Mouse (Mus musculus) heart, embryonic 13.5 days (tissue): Measurements from ENCODE around the gene Nrgn. TPM values are rescaled to one million over a fixed set of nuclear protein-coding genes. Genes with fewer than 3 reads are reported as not detected.

Experiments used
- ATAC-seq: fragments of 200-750 bp; cut with Nextera tagmentation; 2 replicates; pipeline ENCODE4 v1.8.0; 2017; ENCODE audit warnings: moderate TSS enrichment; ENCODE audit not compliant: insufficient number of reproducible peaks, low FRiP score, low TSS enrichment; ENCODE audit errors: extremely low read depth
- H3K27ac ChIP-seq: fragments of 300-500 bp; sonication (generic); replicated peaks from 2 replicates; pipeline ENCODE4 v1.5.1; 2015; ENCODE audit warnings: moderate library complexity, mild to moderate bottlenecking, inconsistent platforms
- H3K27me3 ChIP-seq: fragments of 300-500 bp; sonication (generic); replicated peaks from 2 replicates; pipeline ENCODE4 v1.6.1; 2015; ENCODE audit warnings: mild to moderate bottlenecking, inconsistent platforms
- H3K36me3 ChIP-seq: fragments of 300-500 bp; sonication (generic); 2 replicates; pipeline ENCODE4 v1.6.1; 2015; ENCODE audit warnings: mild to moderate bottlenecking, inconsistent platforms
- H3K4me1 ChIP-seq: fragments of 300-500 bp; sonication (generic); 2 replicates; pipeline ENCODE4 v1.6.1; 2015; ENCODE audit warnings: inconsistent platforms
- H3K4me2 ChIP-seq: fragments of 300-500 bp; sonication (generic); 2 replicates; pipeline ENCODE4 v1.6.1; 2015; ENCODE audit warnings: inconsistent platforms, mild to moderate bottlenecking, moderate library complexity
- H3K4me3 ChIP-seq: fragments of 300-500 bp; sonication (generic); 2 replicates; pipeline ENCODE4 v1.5.1; 2015; ENCODE audit warnings: moderate library complexity, mild to moderate bottlenecking, inconsistent platforms
- H3K9ac ChIP-seq: fragments of 300-500 bp; sonication (generic); 2 replicates; pipeline ENCODE4 v1.6.1; 2015; ENCODE audit warnings: inconsistent platforms, mild to moderate bottlenecking, moderate library complexity
- H3K9me3 ChIP-seq: fragments of 300-500 bp; sonication (generic); 2 replicates; pipeline ENCODE4 v1.6.1; 2016; ENCODE audit warnings: inconsistent platforms
- WGBS: fragments of 180-500 bp; shearing (Covaris S2); methylation state at CpG from one replicate; pipeline ENCODE4 v1.1.7; 2015; ENCODE audit warnings: mixed read lengths; 5-methylcytosine and 5-hydroxymethylcytosine counted together
- polyA plus RNA-seq: library from polyadenylated mRNA; unstranded; fragments of >200 nt; fragmentation: Nextera tagmentation; extraction: Ambion mirVana; gene quantifications from 2 replicates; pipeline ENCODE4 v1.2.1, GENCODE M21; 2015

Gene Nrgn
- polyA plus RNA-seq, 1 experiment from 2014 or later: 5.5 TPM

- peaks cover 13% of the 10 kb centered on the region; the same call in 1 of the 2 replicates for H3K4me1 ChIP-seq
- no peak overlapping the region for H3K4me3 ChIP-seq
- H3K4me2 ChIP-seq: no peak overlapping the region
- H3K9ac ChIP-seq: no peak overlapping the region
- WGBS: 65% methylated on average over 3 of the region's 3 CpGs
- no peaks in the 10 kb centered on the region for H3K9me3 ChIP-seq
- H3K36me3 ChIP-seq: no peaks in the 10 kb centered on the region
- H3K27ac ChIP-seq: no peak overlapping the region
- no peaks in the 10 kb centered on the region for H3K27me3 ChIP-seq
- ATAC-seq: no peak
These were observed 52.5 kb downstream of the Nrgn start for GRCm38 (mm10) chr9:37500201-37500600.

GRCm38 (mm10) chr9:37496325-37496724, 56.4 kb downstream of the Nrgn start:
- Histone ChIP-seq H3K27me3 (no peaks in the 10 kb centered on the region), H3K4me3 (no peak overlapping the region), H3K36me3 (peaks cover 17% of the 10 kb centered on the region), H3K9ac (no peak overlapping the region), H3K9me3 (no peaks in the 10 kb centered on the region), H3K27ac (no peak overlapping the region), H3K4me2 (no peak overlapping the region), H3K4me1 (peaks cover 20% of the 10 kb centered on the region)
- no peak for ATAC-seq

GRCm38 (mm10) chr9:37495761-37496160, 56.9 kb downstream of the Nrgn start:
- Histone ChIP-seq H3K36me3 (peaks cover 17% of the 10 kb centered on the region), H3K4me2 (no peak overlapping the region), H3K4me3 (no peak overlapping the region), H3K4me1 (peaks cover 24% of the 10 kb centered on the region), H3K9me3 (no peaks in the 10 kb centered on the region), H3K9ac (no peak overlapping the region), H3K27ac (no peak overlapping the region), H3K27me3 (no peaks in the 10 kb centered on the region)
- WGBS: 65% methylated on average over 3 of the region's 3 CpGs
- no peak for ATAC-seq

Other genes with a start within 250 kb of the Nrgn start
- gene Ccdc15, start 204.5 kb downstream of the Nrgn start, polyA plus RNA-seq: 3.6 and 4.7 TPM in 2 replicates
- gene Hepacam, start 185.6 kb downstream of the Nrgn start, polyA plus RNA-seq: 0.07 TPM in 1 of 2 replicates, not detected in the other
- 7.4 and 8.8 TPM in 2 replicates for gene Robo4, start 151.0 kb downstream of the Nrgn start, polyA plus RNA-seq
- 0.14 and 0.17 TPM in 2 replicates for gene Robo3, start 119.7 kb downstream of the Nrgn start, polyA plus RNA-seq
- 14.3 and 14.7 TPM in 2 replicates for gene Msantd2, start 63.6 kb downstream of the Nrgn start, polyA plus RNA-seq
- 69.9 and 76.5 TPM in 2 replicates for gene Esam, start 24.8 kb downstream of the Nrgn start, polyA plus RNA-seq
- 1.4 and 1.6 TPM in 2 replicates for gene Vsig2, start 13.6 kb downstream of the Nrgn start, polyA plus RNA-seq
- gene Siae, start 2.8 kb upstream of the Nrgn start, polyA plus RNA-seq: 9.6 and 10.1 TPM in 2 replicates
- 4.3 and 8.2 TPM in 2 replicates for gene Spa17, start 60.8 kb upstream of the Nrgn start, polyA plus RNA-seq
- gene Tbrg1, start 104.4 kb upstream of the Nrgn start, polyA plus RNA-seq: 126 and 129 TPM in 2 replicates
- 0.05 TPM in 1 of 2 replicates, not detected in the other for gene Panx3, start 116.3 kb upstream of the Nrgn start, polyA plus RNA-seq
- not detected in 2 replicates for gene Olfr160, start 163.3 kb upstream of the Nrgn start, polyA plus RNA-seq
- not detected in 2 replicates for gene Olfr874, start 192.2 kb upstream of the Nrgn start, polyA plus RNA-seq
- not detected in 2 replicates for gene Olfr875, start 219.0 kb upstream of the Nrgn start, polyA plus RNA-seq